In genomic region chr19:36705286-36706146, GRCm38 (mm10) we compare ENCODE assay signal across 9 mouse cellular contexts. TPM values are rescaled to one million over a fixed set of nuclear protein-coding genes. Genes with fewer than 3 reads are reported as not detected.
DNase-seq lines count a peak whose midpoint lies in the region; ATAC-seq and TF ChIP-seq lines count a peak whose summit lies in the region.
"Had no signal": no experiment of that assay in that cellular context is flagged by ENCODE, and none has a peak within 500 bp of the region (broad histone marks: within the 10 kb centered on the region; RNA-seq: fewer than 3 reads in every experiment).

No protein-coding gene starts in this region.

- 80% methylated on average over 17 of the region's 17 CpGs for WGBS in forebrain, embryonic 13.5 days
- 84% methylated on average over 17 of the region's 17 CpGs for WGBS in forebrain, embryonic 10.5 days
- WGBS in stomach, embryonic 15.5 days, result 49% methylated on average over 17 of the region's 17 CpGs

- H3K4me2 ChIP-seq in forebrain, embryonic 13.5 days, result no peak overlapping the region
- H3K4me2 ChIP-seq in CH12.LX (ENCODE audit: insufficient read depth, low read depth, poor library complexity, severe bottlenecking), result 0 out of 2 replicates have a peak overlapping the region, but pooled peaks have one; percentile 3
- H3K4me2 ChIP-seq in stomach, embryonic 15.5 days, result no peak overlapping the region

- H3K36me3 ChIP-seq in forebrain, embryonic 13.5 days (ENCODE audit: poor library complexity, severe bottlenecking), result no peaks in the 10 kb centered on the region
- H3K36me3 ChIP-seq in forebrain, embryonic 10.5 days (replicated peaks), result no peaks in the 10 kb centered on the region
- H3K36me3 ChIP-seq in CH12.LX (replicated peaks in 1 of 2; ENCODE audit: control insufficient read depth in 1 of 2, insufficient read depth in 1 of 2, low read length in 1 of 2), result no peaks in the 10 kb centered on the region
- no peaks in the 10 kb centered on the region for H3K36me3 ChIP-seq in stomach, embryonic 15.5 days

- in situ Hi-C loops in CH12.LX (cut with MboI; ENCODE audit: low pct_ligation_motif_present, low pct_unique_long_range_greater_than_20kb, low sequenced_read_pairs), result no loop called here

- TF ChIP-seq POLR2A in CH12.LX (IDR thresholded peaks at IDR 0.05; ENCODE audit: low read depth, low read length), result no peak

- H3K79me2 ChIP-seq in CH12.LX (replicated peaks; ENCODE audit: control insufficient read depth, extremely low read depth, insufficient read depth, poor library complexity, severe bottlenecking), result no peaks in the 10 kb centered on the region

- 0 out of 2 replicates have a peak, but pooled peaks cover 10% of the 10 kb centered on the region for H3K4me1 ChIP-seq in forebrain, embryonic 13.5 days
- no peaks in the 10 kb centered on the region for H3K4me1 ChIP-seq in forebrain, embryonic 10.5 days
- H3K4me1 ChIP-seq in CH12.LX (ENCODE audit: control insufficient read depth in 1 of 2, insufficient read depth in 2 of 2), result 0 out of 4 replicates have a peak, but pooled peaks cover 0 to 2% of the 10 kb centered on the region in 2 experiments
- H3K4me1 ChIP-seq in stomach, embryonic 15.5 days, result peaks cover 23% of the 10 kb centered on the region

- no peak overlapping the region for H3K4me3 ChIP-seq in forebrain, embryonic 13.5 days
- no peak overlapping the region for H3K4me3 ChIP-seq in forebrain, embryonic 10.5 days
- no peak overlapping the region for H3K4me3 ChIP-seq in CH12.LX (replicated peaks in 1 of 3; ENCODE audit: low read depth in 2 of 3, low read length in 2 of 3, poor library complexity in 1 of 3)
- H3K4me3 ChIP-seq in stomach, embryonic 15.5 days (replicated peaks), result no peak overlapping the region

- H3K9ac ChIP-seq in forebrain, embryonic 13.5 days, result no peak overlapping the region
- H3K9ac ChIP-seq in CH12.LX (ENCODE audit: insufficient read depth, low read depth), result no peak overlapping the region
- no peak overlapping the region for H3K9ac ChIP-seq in stomach, embryonic 15.5 days

- DNase-seq in forebrain, embryonic 10.5 days (ENCODE audit: extremely low spot score, low spot score), result no peak
- no peak for DNase-seq in CH12.LX (ENCODE audit: extremely low read depth)
- peak; percentile 39 to 53 for DNase-seq in heart, adult 9 months (ENCODE audit: low spot score in 2 of 2)
- DNase-seq in kidney, postnatal 25 days, result peak; percentile 13 to 46
- DNase-seq in urinary bladder, adult 18-20 months (ENCODE audit: low spot score in 2 of 2), result no peak
- DNase-seq in gastrocnemius, postnatal 4 days (ENCODE audit: low spot score in 2 of 2), result no peak

- H3K27ac ChIP-seq in forebrain, embryonic 13.5 days, result no peak overlapping the region
- H3K27ac ChIP-seq in forebrain, embryonic 10.5 days, result no peak overlapping the region
- H3K27ac ChIP-seq in CH12.LX (ENCODE audit: insufficient read depth, low read depth), result no peak overlapping the region
- H3K27ac ChIP-seq in stomach, embryonic 15.5 days, result peak overlapping the region; percentile 72
- H3K27ac ChIP-seq: macrophage had no signal

- dilution Hi-C loops in CH12.LX (cut with MboI; ENCODE audit: extremely low pct_ligation_motif_present, extremely low pct_unique_long_range_greater_than_20kb, low sequenced_read_pairs), result no loop called here

- H3K27me3 ChIP-seq in forebrain, embryonic 13.5 days, result no peaks in the 10 kb centered on the region
- no peaks in the 10 kb centered on the region for H3K27me3 ChIP-seq in forebrain, embryonic 10.5 days (ENCODE audit: poor library complexity, severe bottlenecking)
- H3K27me3 ChIP-seq in CH12.LX (replicated peaks), result no peaks in the 10 kb centered on the region
- H3K27me3 ChIP-seq in stomach, embryonic 15.5 days (replicated peaks), result no peaks in the 10 kb centered on the region

- no peaks in the 10 kb centered on the region; the same call in 1 of the 2 replicates for H3K9me3 ChIP-seq in forebrain, embryonic 13.5 days (replicated peaks)
- H3K9me3 ChIP-seq in forebrain, embryonic 10.5 days, result no peaks in the 10 kb centered on the region; the same call in 1 of the 2 replicates
- H3K9me3 ChIP-seq in CH12.LX (replicated peaks; ENCODE audit: low read length), result peaks cover 2% of the 10 kb centered on the region
- H3K9me3 ChIP-seq in stomach, embryonic 15.5 days, result no peaks in the 10 kb centered on the region

- TF ChIP-seq EP300 in CH12.LX (IDR thresholded peaks at IDR 0.05; ENCODE audit: low read length), result no peak

- TF ChIP-seq CTCF in CH12.LX (conservative IDR thresholded peaks at IDR 0.05 in 1 of 2, IDR thresholded peaks at IDR 0.05 in 1 of 2; ENCODE audit: low read depth in 2 of 2, low read length in 2 of 2), result no peak

- peak; percentile 67 for ATAC-seq in forebrain, embryonic 13.5 days
- ATAC-seq in stomach, embryonic 15.5 days (ENCODE audit: insufficient read depth, low FRiP score, low read depth), result peak; percentile 28; the same call in 1 of the 2 replicates

- TF ChIP-seq RAD21 in CH12.LX (IDR thresholded peaks at IDR 0.05; ENCODE audit: low read depth, low read length), result no peak

TF ChIP-seq in CH12.LX, 34 proteins besides CTCF, POLR2A, EP300 and RAD21:
- no peak for TF ChIP-seq MXI1 (IDR thresholded peaks at IDR 0.05; ENCODE audit: low read depth, low read length)
- no peak for TF ChIP-seq MAX (IDR thresholded peaks at IDR 0.05; ENCODE audit: low read length)
- TF ChIP-seq SMC3 (IDR thresholded peaks at IDR 0.05; ENCODE audit: low read depth, low read length), result no peak
- no peak for TF ChIP-seq ZC3H11A (IDR thresholded peaks at IDR 0.05; ENCODE audit: low read depth, low read length)
- TF ChIP-seq ETS1 (conservative IDR thresholded peaks at IDR 0.05; ENCODE audit: low read depth, low read length), result no peak
- no peak for TF ChIP-seq RCOR1 (conservative IDR thresholded peaks at IDR 0.05; ENCODE audit: low read depth, low read length)
- TF ChIP-seq ZMIZ1 (IDR thresholded peaks at IDR 0.05; ENCODE audit: low read depth, low read length), result no peak
- no peak for TF ChIP-seq USF2 (conservative IDR thresholded peaks at IDR 0.05; ENCODE audit: low read depth, low read length)
- TF ChIP-seq ELF1 (IDR thresholded peaks at IDR 0.05; ENCODE audit: low read depth, low read length), result no peak
- no peak for TF ChIP-seq NELFE (IDR thresholded peaks at IDR 0.05; ENCODE audit: low read depth, low read length)
- no peak for TF ChIP-seq GABPA (IDR thresholded peaks at IDR 0.05; ENCODE audit: insufficient replicate concordance, low read depth, low read length)
- TF ChIP-seq MYC (IDR thresholded peaks at IDR 0.05; ENCODE audit: low read depth, low read length), result no peak
- no peak for TF ChIP-seq MAFK (IDR thresholded peaks at IDR 0.05; ENCODE audit: insufficient replicate concordance, low read length)
- TF ChIP-seq SIN3A (IDR thresholded peaks at IDR 0.05; ENCODE audit: low read length), result no peak
- TF ChIP-seq USF1 (IDR thresholded peaks at IDR 0.05; ENCODE audit: low read depth, low read length), result no peak
- no peak for TF ChIP-seq E2F4 (IDR thresholded peaks at IDR 0.05; ENCODE audit: insufficient replicate concordance, low read depth, low read length)

RNA-seq across cellular contexts. Expression of gene Ppp1r3c, which starts 30.9 kb away (rescaled TPM):
- 3.7 and 4.9 TPM in 2 replicates for polyA plus RNA-seq in forebrain, embryonic 13.5 days (2015; fragmentation: Nextera tagmentation; extraction: Ambion mirVana)
- 1.3 and 1.5 TPM in 2 replicates for polyA plus RNA-seq in forebrain, embryonic 10.5 days (2016; fragmentation: Nextera tagmentation; extraction: Ambion mirVana)
- total RNA-seq in CH12.LX (2012; rRNA removed), result not detected in 2 replicates
- not detected in 2 replicates for total RNA-seq in CH12.LX (2014; rRNA removed)
- polyA plus RNA-seq in CH12.LX (2012; ENCODE audit: insufficient read length, low read depth), result not detected in 2 replicates
- 20.8 and 22.0 TPM in 2 replicates for polyA plus RNA-seq in stomach, embryonic 15.5 days (2015; fragmentation: Nextera tagmentation; extraction: Ambion mirVana)
- 10 to 100 TPM; 76.9 to 78.8 TPM for total RNA-seq in gastrocnemius, postnatal 4 days (2021)

Comparison
In these comparisons a context has a peak if more than half of its experiments do, and no peak if none do; other contexts are left out.
1. DNase-seq: peak in heart, adult 9 months (2 of 2) and kidney, postnatal 25 days (2 of 2); none in forebrain, embryonic 10.5 days (single experiment), CH12.LX (single experiment), urinary bladder, adult 18-20 months (0 of 2) and gastrocnemius, postnatal 4 days (0 of 2).